Mouse (Mus musculus) gastrocnemius, adult 2 months (tissue): ENCODE results near the gene Fam228b. TPM values are rescaled to one million over a fixed set of nuclear protein-coding genes. Genes with fewer than 3 reads are reported as not detected.

Source experiments
- DNase-seq: peaks from one replicate; pipeline ENCODE4 v3.0.0; 2022
- H3K27ac ChIP-seq: fragments of 200-600 bp; 2 replicates; pipeline ENCODE4 v1.8.1; 2022; ENCODE audit warnings: mild to moderate bottlenecking
- H3K4me3 ChIP-seq: fragments of 200-600 bp; 2 replicates; pipeline ENCODE4 v1.8.1; 2022; ENCODE audit warnings: mild to moderate bottlenecking, moderate library complexity
- CTCF ChIP-seq: fragments of 200-600 bp; IDR thresholded peaks from 2 replicates; pipeline ENCODE4 v1.8.1; 2022; ENCODE audit warnings: antibody characterized with exemption, mild to moderate bottlenecking, moderate library complexity
- intact Hi-C: fragments of 180-260 bp; cut with DNase I; formaldehyde crosslinking; loops from one replicate; pipeline ENCODE4 v1.15.1; 2025
- total RNA-seq, 2 experiments: library from RNA; stranded (reverse); gene quantifications; 2 replicates each; pipeline ENCODE4 v1.2.3; 2021

Gene Fam228b
- total RNA-seq, 2 experiments from 2014 or later = 7.3 to 12.0 TPM

DNA sequence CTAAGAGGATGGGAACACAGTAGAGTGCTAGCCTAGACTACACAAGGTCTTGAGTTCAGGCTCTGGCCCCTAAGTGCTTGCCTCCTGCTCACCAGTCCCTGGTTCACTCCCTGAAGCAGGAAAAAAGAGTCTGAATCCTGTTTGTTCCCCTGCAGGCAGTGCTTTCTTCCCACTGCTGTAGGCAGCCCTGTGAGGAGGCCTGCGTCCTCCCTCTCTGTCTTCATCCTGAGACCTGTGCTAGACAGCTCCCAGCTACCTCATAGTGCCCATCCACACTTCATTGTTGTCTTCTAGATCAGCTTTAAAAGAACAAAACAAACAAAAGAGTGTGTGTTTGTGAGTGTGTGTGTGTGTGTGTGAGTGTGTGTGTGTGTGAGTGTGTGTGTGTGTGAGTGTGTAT, 74.5 kb downstream of the Fam228b start:
- DNase-seq = no peak
- intact Hi-C loops = no loop called here
- TF ChIP-seq CTCF = no peak
- no peak overlapping the region for H3K4me3 ChIP-seq
- no peak overlapping the region for H3K27ac ChIP-seq

DNA sequence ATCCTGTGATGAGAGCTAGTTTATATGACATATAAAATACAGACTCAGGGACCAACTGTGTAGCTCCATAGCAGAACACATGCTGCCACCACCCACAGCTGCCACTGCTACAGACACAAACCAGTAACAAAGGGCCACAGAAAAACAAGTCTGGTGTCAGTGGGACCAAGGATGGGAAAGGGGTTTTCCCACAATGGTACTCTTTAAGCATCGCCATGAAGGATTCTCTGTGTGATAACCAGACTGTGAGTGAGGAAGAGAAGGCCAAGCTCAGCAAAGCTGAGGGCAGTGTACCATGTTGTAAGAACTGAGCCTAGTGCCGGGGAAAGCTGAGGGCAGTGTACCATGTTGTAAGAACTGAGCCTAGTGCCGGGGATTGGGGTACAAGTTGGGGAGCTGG, 77.9 kb downstream of the Fam228b start:
- H3K4me3 ChIP-seq = no peak overlapping the region
- TF ChIP-seq CTCF = no peak
- intact Hi-C loops = no loop called here
- no peak overlapping the region for H3K27ac ChIP-seq
- DNase-seq = no peak

Other genes starting within 250 kb of the Fam228b start
- gene Itsn2, start 176.6 kb downstream of the Fam228b start, total RNA-seq = 10 to 100 TPM; 22.8 to 27.0 TPM
- gene Gm3625, start 176.3 kb downstream of the Fam228b start, total RNA-seq = not detected
- under 1 TPM; 0.17 to 0.18 TPM for gene Fam228a, start 30.8 kb downstream of the Fam228b start, total RNA-seq
- 1 to 10 TPM; 1.0 to 2.1 TPM for gene Pfn4, start 245 bp downstream of the Fam228b start, total RNA-seq
- gene Sf3b6, start 48.3 kb upstream of the Fam228b start, total RNA-seq = 10 to 100 TPM; 24.0 to 37.0 TPM
- gene Fkbp1b, start 72.3 kb upstream of the Fam228b start, total RNA-seq = under 1 TPM; 0.64 to 0.84 TPM
- gene Wdcp, start 74.0 kb upstream of the Fam228b start, total RNA-seq = 1 to 10 TPM; 5.5 to 7.6 TPM
- gene Mfsd2b, start 105.1 kb upstream of the Fam228b start, total RNA-seq = under 1 TPM; 0.33 to 0.46 TPM
- 100 to 1,000 TPM; 128 to 133 TPM for gene Ubxn2a, start 138.4 kb upstream of the Fam228b start, total RNA-seq
- gene Atad2b, start 148.1 kb upstream of the Fam228b start, total RNA-seq = 10 to 100 TPM; 15.0 to 16.6 TPM